In genomic region chr4:143161619-143162479, GRCm38 (mm10) we compare ENCODE assay signal across 8 mouse cellular contexts. TPM values are rescaled to one million over a fixed set of nuclear protein-coding genes. Genes with fewer than 3 reads are reported as not detected.
DNase-seq lines count a peak whose midpoint lies in the region; ATAC-seq and TF ChIP-seq lines count a peak whose summit lies in the region.

No protein-coding gene starts in this region.

- WGBS in bone marrow, adult 2 months, result under 1% methylated on average over 102 of the region's 102 CpGs
- WGBS in embryonic facial prominence, embryonic 15.5 days, result under 1% methylated on average over 99 of the region's 102 CpGs
- under 1% methylated on average over 74 of the region's 102 CpGs for WGBS in limb, embryonic 14.5 days
- WGBS in midbrain, postnatal 0 days, result under 1% methylated on average over 97 of the region's 102 CpGs

- H3K9ac ChIP-seq in embryonic facial prominence, embryonic 15.5 days, result peak overlapping the region; percentile 91
- H3K9ac ChIP-seq in limb, embryonic 14.5 days (ENCODE audit: low read depth, low read length, severe bottlenecking), result peak overlapping the region; percentile 92
- H3K9ac ChIP-seq in midbrain, postnatal 0 days (replicated peaks; ENCODE audit: low read length, poor library complexity, severe bottlenecking), result peak overlapping the region; percentile 91

- peak overlapping the region; percentile 56 for H3K4me2 ChIP-seq in embryonic facial prominence, embryonic 15.5 days (replicated peaks)
- peak overlapping the region; percentile 53 for H3K4me2 ChIP-seq in limb, embryonic 14.5 days (replicated peaks; ENCODE audit: low read depth, low read length, severe bottlenecking)
- H3K4me2 ChIP-seq in midbrain, postnatal 0 days (ENCODE audit: low read depth, low read length, poor library complexity, severe bottlenecking), result peak overlapping the region; percentile 58

- peak; percentile 96 for TF ChIP-seq POLR2A in bone marrow, adult 2 months (IDR thresholded peaks at IDR 0.05; ENCODE audit: borderline replicate concordance, control insufficient read depth, low read depth, low read length)
- TF ChIP-seq POLR2A in limb, embryonic 14.5 days (IDR thresholded peaks at IDR 0.05; ENCODE audit: borderline replicate concordance, extremely low read depth, insufficient read depth, insufficient read length), result peak; percentile 68; the same call in 1 of the 2 replicates

- peak; percentile 100 for ATAC-seq in embryonic facial prominence, embryonic 15.5 days (ENCODE audit: insufficient number of reproducible peaks, low FRiP score, low TSS enrichment, low read depth)
- ATAC-seq in limb, embryonic 14.5 days (ENCODE audit: low FRiP score, low read depth), result peak; percentile 99
- peak; percentile 100 for ATAC-seq in midbrain, postnatal 0 days (ENCODE audit: low FRiP score)

- peak; percentile 98 for DNase-seq in 416B (ENCODE audit: low read depth)
- DNase-seq in heart, adult 8-10 months (ENCODE audit: low spot score), result peak; percentile 99
- DNase-seq in kidney, adult 9 months, result peak; percentile 99
- DNase-seq in limb, embryonic 14.5 days (ENCODE audit: low spot score), result peak; percentile 97
- peak; percentile 99 for DNase-seq in midbrain, postnatal 0 days (ENCODE audit: low spot score)
- peak; percentile 93 to 97 for DNase-seq in spleen, postnatal 14 days (ENCODE audit: low spot score in 2 of 2)

- peaks cover 13% of the 10 kb centered on the region; the same call in 1 of the 2 replicates for H3K36me3 ChIP-seq in embryonic facial prominence, embryonic 15.5 days
- peaks cover 16% of the 10 kb centered on the region; the same call in 1 of the 2 replicates for H3K36me3 ChIP-seq in limb, embryonic 14.5 days (ENCODE audit: control insufficient read depth, insufficient read depth, low read length)
- H3K36me3 ChIP-seq in midbrain, postnatal 0 days (ENCODE audit: insufficient read depth, low read length), result no peaks in the 10 kb centered on the region

- peaks cover 5% of the 10 kb centered on the region for H3K4me1 ChIP-seq in bone marrow, adult 2 months (ENCODE audit: control insufficient read depth, insufficient read depth, low read length)
- peaks cover 30% of the 10 kb centered on the region for H3K4me1 ChIP-seq in embryonic facial prominence, embryonic 15.5 days
- peaks cover 19% of the 10 kb centered on the region for H3K4me1 ChIP-seq in limb, embryonic 14.5 days (ENCODE audit: control insufficient read depth, insufficient read depth, low read length)
- H3K4me1 ChIP-seq in midbrain, postnatal 0 days (ENCODE audit: insufficient read depth, low read length), result peaks cover 17% of the 10 kb centered on the region

- no peak for TF ChIP-seq CTCF in bone marrow, adult 2 months (IDR thresholded peaks at IDR 0.05; ENCODE audit: control insufficient read depth, insufficient read depth, low read length)
- TF ChIP-seq CTCF in midbrain, postnatal 0 days (IDR thresholded peaks at IDR 0.05), result no peak

- no peaks in the 10 kb centered on the region for H3K27me3 ChIP-seq in embryonic facial prominence, embryonic 15.5 days
- no peaks in the 10 kb centered on the region for H3K27me3 ChIP-seq in limb, embryonic 14.5 days (ENCODE audit: control insufficient read depth, insufficient read depth, low read length)
- H3K27me3 ChIP-seq in midbrain, postnatal 0 days (ENCODE audit: insufficient read depth, low read length), result no peaks in the 10 kb centered on the region

- peak overlapping the region; percentile 99 for H3K27ac ChIP-seq in bone marrow, adult 2 months (ENCODE audit: control insufficient read depth, insufficient read depth, low read depth, low read length, poor library complexity)
- H3K27ac ChIP-seq in embryonic facial prominence, embryonic 15.5 days (replicated peaks), result peak overlapping the region; percentile 100
- H3K27ac ChIP-seq in limb, embryonic 14.5 days (replicated peaks; ENCODE audit: low read depth, low read length), result peak overlapping the region; percentile 98
- H3K27ac ChIP-seq in midbrain, postnatal 0 days (ENCODE audit: low read depth, low read length), result peak overlapping the region; percentile 97

- H3K4me3 ChIP-seq in bone marrow, adult 2 months (replicated peaks; ENCODE audit: control insufficient read depth, low read depth, low read length), result peak overlapping the region; percentile 90
- peak overlapping the region; percentile 96 for H3K4me3 ChIP-seq in embryonic facial prominence, embryonic 15.5 days (replicated peaks)
- H3K4me3 ChIP-seq in limb, embryonic 14.5 days (replicated peaks; ENCODE audit: low read length), result peak overlapping the region; percentile 91
- H3K4me3 ChIP-seq in midbrain, postnatal 0 days (ENCODE audit: low read depth, low read length), result peak overlapping the region; percentile 94

- no peaks in the 10 kb centered on the region for H3K9me3 ChIP-seq in embryonic facial prominence, embryonic 15.5 days (replicated peaks)
- H3K9me3 ChIP-seq in limb, embryonic 14.5 days (ENCODE audit: control insufficient read depth, low read length), result no peaks in the 10 kb centered on the region
- H3K9me3 ChIP-seq in midbrain, postnatal 0 days (ENCODE audit: low read length), result no peaks in the 10 kb centered on the region

RNA-seq across cellular contexts. Expression of gene Prdm2, which starts 50.9 kb away (rescaled TPM):
- polyA plus RNA-seq in bone marrow, adult 2 months (2011; ENCODE audit: insufficient read depth, insufficient read length, low replicate concordance, missing spikeins), result 7.9 and 17.7 TPM in 2 replicates
- polyA plus RNA-seq in embryonic facial prominence, embryonic 15.5 days (2015; fragmentation: Nextera tagmentation; extraction: Ambion mirVana), result 12.0 and 14.1 TPM in 2 replicates
- 10 to 100 TPM; 20.0 to 23.7 (median 21.3) TPM for total RNA-seq in heart, adult 8-10 months (2022)
- polyA plus RNA-seq in limb, embryonic 14.5 days (2012; rRNA removed), result 26.2 and 28.8 TPM in 2 replicates
- polyA plus RNA-seq in limb, embryonic 14.5 days (2014; fragmentation: Nextera tagmentation; extraction: Ambion mirVana), result 14.2 and 17.2 TPM in 2 replicates
- total RNA-seq in midbrain, postnatal 0 days (2014; rRNA removed), result 19.1 and 25.6 TPM in 2 replicates
- 9.7 and 10.9 TPM in 2 replicates for polyA plus RNA-seq in midbrain, postnatal 0 days (2015; fragmentation: Nextera tagmentation; extraction: Ambion mirVana)

Comparison
In these comparisons a context has a peak if more than half of its experiments do, and no peak if none do; other contexts are left out.
1. Peak in every context shown above with its lines: DNase-seq, ATAC-seq, H3K4me3 ChIP-seq and H3K27ac ChIP-seq.